Mouse (Mus musculus): ENCODE measurements around the gene Trim38.

The Trim38 gene

GRCm38 (mm10) chr13:23745381-23746161 is 24.1 kb upstream of the Trim38 start, which contains the start of gene Hist1h3c:
Gene Hist1h3c, minus strand, starts transcription at chr13:23745602.
- peak; percentile 91 for DNase-seq (ENCODE audit: extremely low spot score, low read depth, low spot score)

GRCm38 (mm10) chr13:23746201-23747080 is 23.3 kb upstream of the Trim38 start, which contains the start of gene Hist1h2bb:
Gene Hist1h2bb, plus strand, starts transcription at chr13:23746734.
- peak; percentile 93 for DNase-seq (ENCODE audit: extremely low spot score, low read depth, low spot score)

GRCm38 (mm10) chr13:23747081-23747891 is 22.4 kb upstream of the Trim38 start:
- DNase-seq (ENCODE audit: extremely low spot score, low read depth, low spot score) = peak; percentile 62

GRCm38 (mm10) chr13:23747892-23748288 is 21.8 kb upstream of the Trim38 start:
- no peak for DNase-seq (ENCODE audit: extremely low spot score, low read depth, low spot score)

- DNase-seq (ENCODE audit: extremely low spot score, low read depth, low spot score) = no peak
Measured at GRCm38 (mm10) chr13:23749563-23750121, 20.1 kb upstream of the Trim38 start.

GRCm38 (mm10) chr13:23750839-23751477 is 18.8 kb upstream of the Trim38 start, which contains the start of gene Hist1h2ab:
Gene Hist1h2ab, plus strand, starts transcription at chr13:23751126.
- peak; percentile 89 for DNase-seq (ENCODE audit: extremely low spot score, low read depth, low spot score)

GRCm38 (mm10) chr13:23751478-23751956 is 18.2 kb upstream of the Trim38 start:
- DNase-seq (ENCODE audit: extremely low spot score, low read depth, low spot score) = peak; percentile 53

- peak; percentile 92 for DNase-seq (ENCODE audit: extremely low spot score, low read depth, low spot score)
Measured at GRCm38 (mm10) chr13:23752067-23752741, 17.5 kb upstream of the Trim38 start, which contains the start of gene Hist1h3b. Gene Hist1h3b, plus strand, starts transcription at chr13:23752267.

GRCm38 (mm10) chr13:23752742-23753172 is 17.0 kb upstream of the Trim38 start:
- no peak for DNase-seq (ENCODE audit: extremely low spot score, low read depth, low spot score)

GRCm38 (mm10) chr13:23753314-23754078 is 16.2 kb upstream of the Trim38 start:
- no peak for DNase-seq (ENCODE audit: extremely low spot score, low read depth, low spot score)

- DNase-seq (ENCODE audit: extremely low spot score, low read depth, low spot score) = no peak
Measured at GRCm38 (mm10) chr13:23755000-23755399, 14.7 kb upstream of the Trim38 start.

GRCm38 (mm10) chr13:23756790-23757189 is 12.9 kb upstream of the Trim38 start, which contains the start of gene Hist1h4b:
Gene Hist1h4b, plus strand, starts transcription at chr13:23757013.
- DNase-seq (ENCODE audit: extremely low spot score, low read depth, low spot score) = peak; percentile 97

GRCm38 (mm10) chr13:23757211-23757773 is 12.4 kb upstream of the Trim38 start:
- no peak for DNase-seq (ENCODE audit: extremely low spot score, low read depth, low spot score)

GRCm38 (mm10) chr13:23757921-23758320 is 11.8 kb upstream of the Trim38 start:
- no peak for DNase-seq (ENCODE audit: extremely low spot score, low read depth, low spot score)

GRCm38 (mm10) chr13:23759251-23759771 is 10.4 kb upstream of the Trim38 start:
- DNase-seq (ENCODE audit: extremely low spot score, low read depth, low spot score) = no peak

- no peak for DNase-seq (ENCODE audit: extremely low spot score, low read depth, low spot score)
Measured at GRCm38 (mm10) chr13:23759916-23760239, 9.8 kb upstream of the Trim38 start.

GRCm38 (mm10) chr13:23760240-23760971 is 9.3 kb upstream of the Trim38 start:
- peak; percentile 57 for DNase-seq (ENCODE audit: extremely low spot score, low read depth, low spot score)

Measured in hindlimb bud, embryonic 11.5 days (tissue).